Mouse (Mus musculus) brain, embryonic 14.5 days (tissue): ENCODE data around the gene Prpf8.

Experiments used
- CTCF ChIP-seq: fragments of 200-500 bp; IDR thresholded peaks from 2 replicates; pipeline ENCODE4 v1.5.1; 2012; ENCODE audit warnings: inconsistent platforms, mild to moderate bottlenecking, moderate library complexity, borderline replicate concordance; ENCODE audit not compliant: insufficient read depth, insufficient read length; ENCODE audit errors: extremely low read depth
- POLR2A ChIP-seq: fragments of 200-500 bp; IDR thresholded peaks from 2 replicates; pipeline ENCODE4 v1.6.1; 2012; ENCODE audit warnings: mild to moderate bottlenecking, inconsistent platforms, borderline replicate concordance; ENCODE audit not compliant: poor library complexity, insufficient read depth, insufficient read length, severe bottlenecking; ENCODE audit errors: extremely low read depth

DNA sequence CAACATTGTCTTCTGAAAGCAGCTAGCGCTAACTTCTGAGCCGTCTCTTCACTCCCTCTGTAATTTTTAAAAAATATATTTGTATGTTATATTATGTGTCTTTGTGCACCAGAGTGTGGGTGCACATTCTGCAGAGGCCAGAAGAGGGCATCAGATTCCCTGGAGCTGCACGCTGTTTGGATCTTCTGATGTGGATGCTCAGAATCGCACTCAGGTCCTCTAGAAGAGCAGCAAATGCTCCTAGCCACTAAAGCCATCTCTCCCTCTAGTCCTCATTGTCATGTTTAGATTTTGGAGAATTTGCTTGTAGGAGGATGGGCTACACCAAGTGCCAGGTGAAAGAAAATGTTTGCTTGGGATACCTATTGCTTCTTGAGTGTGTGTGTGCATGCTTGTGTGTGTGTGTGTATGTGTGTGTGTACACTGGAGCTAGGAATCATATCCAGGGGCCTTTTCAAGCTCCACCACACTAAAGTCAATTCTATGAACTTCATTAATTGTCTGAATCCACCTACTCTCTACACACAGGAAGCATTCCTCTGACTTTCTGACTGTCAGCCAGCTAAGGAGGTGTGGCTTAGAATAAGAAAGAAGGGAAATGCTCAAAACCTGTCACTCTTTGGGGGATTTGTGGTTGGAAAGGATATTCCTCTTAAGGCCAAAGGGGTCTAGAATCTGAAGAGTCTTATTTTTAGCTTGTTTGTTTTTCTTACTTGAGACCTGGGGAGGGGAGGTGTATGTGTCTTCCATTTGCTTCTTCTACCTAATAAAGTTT lies 19.7 kb upstream of the Prpf8 start:
- TF ChIP-seq CTCF, result no peak
- TF ChIP-seq POLR2A, result no peak
